Mouse (Mus musculus) heart, adult 9 months (tissue): ENCODE data around the gene Phlpp2.
"Not testable (repeated sequence)": the region's sequence is repeated elsewhere in the genome, so short reads cannot be mapped to it uniquely, and the experiment has no call there.

Experiments
- DNase-seq, 2 experiments: peaks; one replicate each; pipeline ENCODE4 v3.0.0; 2022; ENCODE audit warnings: low spot score in 2 of 2

Gene Phlpp2

DNA sequence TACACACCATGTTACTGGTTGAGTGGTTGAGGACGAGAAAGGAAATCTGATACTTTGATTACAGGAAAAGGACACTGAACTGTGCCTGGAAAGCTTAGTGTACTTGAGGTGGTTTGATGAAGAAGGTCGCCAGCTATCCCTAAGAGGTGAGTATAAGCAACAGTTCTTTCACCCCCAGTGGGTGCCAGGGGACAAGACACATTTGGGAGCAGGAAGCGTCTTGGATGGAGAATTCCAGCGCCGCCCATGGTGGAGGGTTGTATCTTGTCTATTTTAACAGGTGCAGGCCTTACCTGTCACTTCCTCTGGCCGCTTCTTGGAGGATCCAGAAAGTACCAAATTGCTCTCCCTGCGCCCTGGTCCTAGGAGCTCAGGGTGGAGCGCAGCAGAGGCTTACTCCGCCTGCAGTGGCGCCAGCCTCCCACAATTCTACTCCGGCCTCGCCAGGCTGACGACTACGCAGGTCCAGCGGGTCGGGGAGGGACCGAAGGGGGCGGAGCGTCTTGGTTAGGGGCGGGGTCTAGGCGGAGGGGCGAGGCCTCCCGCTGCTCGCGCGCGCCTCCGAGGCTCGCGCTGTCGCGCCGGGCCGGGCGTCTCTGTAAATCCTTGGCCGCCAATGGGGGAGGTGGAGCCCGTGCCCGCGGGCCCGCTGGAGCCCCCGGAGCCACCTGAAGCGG, at the start of gene Phlpp2:
Gene Phlpp2, plus strand, starts transcription at position 540 of the 677 bp plus-strand sequence.
- DNase-seq = peak; percentile 94

DNA sequence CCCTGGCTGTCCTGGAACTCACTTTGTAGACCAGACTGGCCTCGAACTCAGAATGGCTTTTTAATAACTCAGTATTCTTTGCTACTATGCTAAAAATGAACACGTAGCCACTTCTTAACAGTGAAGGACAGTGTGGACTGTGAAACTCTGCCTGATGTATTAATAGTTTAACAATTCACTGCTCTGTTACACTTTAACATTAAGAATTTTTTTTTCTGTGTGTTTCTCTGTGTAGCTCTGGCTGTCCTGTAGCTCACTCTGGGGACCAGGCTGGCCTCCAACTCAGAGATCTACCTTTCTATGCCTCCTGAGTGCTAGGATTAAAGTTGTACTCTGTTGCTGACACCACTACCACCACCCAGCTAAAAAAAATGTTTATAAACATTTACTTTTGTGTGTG, 44.8 kb upstream of the Phlpp2 start:
- no peak for DNase-seq

DNA sequence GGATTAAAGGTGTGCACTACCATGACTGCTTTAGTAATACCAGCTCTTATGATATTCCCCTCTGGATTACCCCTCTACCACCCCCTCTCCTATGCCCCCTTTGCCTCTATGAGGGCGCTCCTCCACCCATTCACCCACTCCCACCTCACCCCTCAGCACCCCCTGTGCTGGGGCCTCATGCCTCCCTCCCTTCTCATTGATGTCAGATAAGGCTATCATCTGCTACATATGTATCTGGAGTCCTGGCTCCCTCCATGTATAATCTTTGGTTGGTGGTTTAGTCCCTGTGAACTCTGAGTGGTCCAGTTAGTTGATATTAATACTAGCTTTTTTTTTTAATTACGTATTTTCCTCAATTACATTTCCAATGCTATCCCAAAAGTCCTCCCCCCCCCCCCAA, 28.5 kb upstream of the Phlpp2 start:
- DNase-seq = no peak

DNA sequence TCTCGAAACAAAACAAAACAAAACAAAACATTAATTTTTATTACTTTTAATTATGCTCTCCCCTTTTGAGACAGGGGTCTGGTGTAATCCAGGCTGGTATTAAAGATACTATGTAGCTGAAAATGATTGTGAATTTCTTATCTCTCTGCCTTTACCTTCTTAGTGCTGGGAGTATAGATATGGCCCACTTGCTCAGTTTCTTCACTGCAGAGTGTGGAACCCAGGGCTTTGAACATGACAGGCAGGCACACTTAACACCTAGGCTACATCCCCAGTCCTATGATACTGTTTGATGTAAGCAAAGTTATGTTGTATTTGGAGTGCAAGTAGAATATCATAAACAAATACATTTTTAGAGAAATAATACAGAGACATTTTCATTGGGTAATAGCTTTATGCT, 25.9 kb upstream of the Phlpp2 start:
- no peak for DNase-seq

DNA sequence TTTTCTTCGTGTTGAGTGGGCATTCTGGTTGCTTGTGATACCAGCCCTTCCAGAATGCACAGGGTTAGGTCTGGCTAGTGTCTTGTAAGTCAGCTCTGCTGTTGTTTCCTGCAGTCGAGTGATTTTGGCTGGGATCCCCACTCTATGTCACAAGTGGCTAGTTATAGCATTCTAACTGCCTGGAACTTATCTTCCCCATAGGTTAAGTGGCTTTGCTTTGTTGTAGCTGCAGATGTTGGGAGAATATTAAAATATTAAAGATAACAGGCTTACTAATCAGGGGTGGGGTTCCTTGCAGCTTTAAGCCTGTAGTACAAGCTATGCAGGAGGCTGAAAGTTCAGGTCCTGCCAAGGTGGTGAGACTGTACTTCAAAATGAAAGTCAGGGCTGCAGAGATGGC, 20.5 kb upstream of the Phlpp2 start:
- no peak for DNase-seq

DNA sequence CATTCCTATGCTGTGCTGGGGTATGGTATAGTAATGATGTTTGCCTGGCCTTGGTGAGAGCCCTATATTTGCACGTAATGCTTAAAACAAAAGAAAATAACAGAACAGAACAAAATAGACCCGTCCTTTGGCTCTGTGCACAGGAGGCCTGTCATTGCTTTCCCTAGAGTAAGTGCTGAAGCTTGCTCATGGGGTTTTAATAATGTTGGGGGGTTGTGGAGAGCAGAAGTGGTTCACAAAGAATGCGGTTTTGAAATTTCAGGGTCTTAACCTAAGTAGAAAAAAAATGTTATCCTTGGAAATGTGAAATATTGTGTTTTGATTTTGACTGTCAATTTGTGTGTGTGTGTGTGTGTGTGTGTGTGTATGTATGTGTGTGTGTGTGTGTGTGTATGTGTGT, 19.4 kb upstream of the Phlpp2 start:
- no peak for DNase-seq

DNA sequence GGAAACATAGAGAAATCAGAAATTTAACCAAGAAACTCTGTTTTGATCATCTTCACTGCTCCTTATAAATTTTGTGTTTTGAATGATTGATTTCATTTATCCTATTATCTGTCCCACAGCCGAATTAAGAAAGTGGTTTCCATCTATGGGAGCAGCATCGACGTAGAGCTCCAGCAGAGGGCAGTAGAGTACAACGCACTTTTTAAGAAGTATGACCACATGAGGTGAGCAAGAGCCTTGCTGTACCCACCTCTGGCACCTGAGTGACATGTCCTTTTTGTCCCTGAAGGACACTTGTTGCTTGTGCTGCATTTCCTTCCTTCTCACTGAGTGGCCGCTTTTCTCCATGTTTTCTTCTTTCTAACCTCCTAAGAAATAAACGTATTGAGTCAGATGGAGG, 14.9 kb upstream of the Phlpp2 start:
- peak; percentile 16 to 61 for DNase-seq

DNA sequence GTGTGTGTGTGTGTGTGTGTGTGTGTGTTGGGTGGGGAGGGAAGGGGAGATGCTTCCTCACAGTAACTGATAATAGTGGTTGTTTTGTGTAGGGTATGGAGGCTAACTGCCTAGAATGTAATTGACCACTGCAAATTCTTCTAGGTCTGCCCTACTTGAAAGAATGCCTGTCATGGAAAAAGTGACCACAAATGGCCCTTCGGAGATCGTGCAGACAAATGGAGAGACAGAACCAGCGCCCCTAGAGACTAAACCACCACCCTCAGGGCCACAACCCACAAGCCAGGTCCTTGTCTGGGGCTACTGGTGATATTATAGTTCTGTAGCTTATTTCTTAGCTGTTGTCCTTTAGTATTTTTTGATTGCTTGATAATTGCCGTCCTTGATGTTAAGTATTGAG, 13.8 kb upstream of the Phlpp2 start:
- no peak for DNase-seq

DNA sequence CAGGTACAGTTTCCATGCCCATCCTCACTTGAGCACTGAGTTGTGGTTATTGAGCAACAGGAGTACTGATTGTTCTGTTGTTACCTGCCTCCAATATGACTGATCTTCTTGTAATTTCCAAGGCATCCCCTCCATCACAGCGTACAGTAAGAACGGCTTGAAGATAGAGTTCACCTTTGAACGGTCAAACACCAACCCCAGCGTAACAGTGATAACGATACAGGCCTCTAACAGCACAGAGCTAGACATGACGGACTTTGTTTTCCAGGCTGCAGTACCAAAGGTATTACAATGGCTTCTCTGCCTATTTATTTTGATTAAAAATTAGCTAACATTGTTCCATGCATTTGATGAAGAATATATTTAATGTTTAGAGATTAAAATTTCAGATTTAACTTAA, 12.9 kb upstream of the Phlpp2 start:
- DNase-seq = no peak

DNA sequence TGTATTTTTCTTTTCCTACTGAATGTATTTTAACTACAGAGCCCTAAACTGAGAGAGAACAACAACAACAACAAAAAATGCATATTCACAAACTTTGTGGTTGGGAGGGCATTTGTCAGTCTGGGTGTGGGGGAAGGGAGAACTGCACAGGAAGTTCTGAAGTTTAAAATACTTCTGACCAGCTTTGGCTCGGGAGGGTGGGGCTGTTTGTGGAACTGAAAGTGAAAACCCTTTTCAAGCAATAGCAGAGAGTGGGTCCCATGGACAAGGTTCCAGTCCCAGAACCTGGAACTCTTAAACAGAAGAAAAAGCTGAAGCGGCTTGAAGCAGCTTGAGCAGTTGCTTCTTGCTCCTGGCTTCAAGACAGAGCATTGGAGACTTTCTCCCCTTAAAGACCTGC, 4.9 kb upstream of the Phlpp2 start:
- peak; percentile 63 to 71 for DNase-seq

DNA sequence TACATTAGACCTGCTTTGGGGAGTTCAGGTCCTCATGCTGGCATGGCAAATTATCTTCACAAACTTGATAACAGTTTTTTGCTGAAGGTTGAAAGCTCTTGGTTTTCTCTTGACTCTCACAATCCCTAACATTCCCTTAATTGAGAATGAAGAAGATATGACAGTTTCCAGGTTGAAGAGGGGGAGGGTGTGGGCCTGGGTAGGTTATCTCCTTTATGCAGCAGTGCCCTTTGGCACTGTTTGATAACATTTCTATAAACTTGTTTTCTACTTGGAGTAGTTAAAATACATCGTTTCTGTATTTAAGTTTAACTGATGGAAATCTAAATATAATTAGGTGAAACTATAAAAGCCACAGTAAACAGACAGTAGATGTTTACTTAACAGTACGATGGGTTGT, 3.5 kb upstream of the Phlpp2 start:
- no peak for DNase-seq

DNA sequence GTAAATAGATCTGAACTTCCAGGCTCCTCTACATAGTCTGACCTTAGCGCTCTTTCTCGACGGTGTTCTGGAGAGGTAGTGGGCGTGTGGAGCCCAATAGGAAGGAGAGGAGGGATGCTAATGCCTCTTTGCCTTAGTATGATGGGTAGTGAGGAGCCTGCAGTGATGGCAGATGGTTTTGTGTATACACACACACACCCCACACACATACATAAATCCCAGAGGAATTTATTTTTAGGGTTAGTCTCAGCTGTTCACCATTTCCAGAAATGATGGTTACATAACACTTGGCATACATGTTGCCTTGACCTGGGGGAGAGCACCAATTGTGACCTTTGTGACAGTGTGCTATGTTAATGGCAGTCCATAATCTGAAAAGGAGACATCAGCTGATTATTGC, 2.8 kb upstream of the Phlpp2 start:
- DNase-seq = no peak

DNA sequence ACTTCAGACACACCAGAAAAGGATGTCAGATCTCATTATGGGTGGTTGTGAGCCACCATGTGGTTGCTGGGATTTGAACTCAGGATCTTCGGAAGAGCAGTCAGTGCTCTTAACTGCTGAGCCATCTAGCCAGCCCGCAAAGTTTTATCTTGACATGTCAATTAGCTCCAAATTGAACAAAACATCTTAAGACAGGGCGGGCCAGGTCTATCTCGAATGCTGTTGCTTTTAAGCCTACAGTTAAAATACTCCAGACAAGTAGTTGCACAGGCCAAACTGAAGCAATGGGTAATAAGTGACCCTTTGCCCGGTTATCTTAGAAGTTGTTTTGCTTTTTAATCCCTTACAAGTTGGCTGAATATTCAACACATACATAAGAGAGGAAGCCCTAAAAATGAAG, 1.7 kb upstream of the Phlpp2 start:
- no peak for DNase-seq

DNA sequence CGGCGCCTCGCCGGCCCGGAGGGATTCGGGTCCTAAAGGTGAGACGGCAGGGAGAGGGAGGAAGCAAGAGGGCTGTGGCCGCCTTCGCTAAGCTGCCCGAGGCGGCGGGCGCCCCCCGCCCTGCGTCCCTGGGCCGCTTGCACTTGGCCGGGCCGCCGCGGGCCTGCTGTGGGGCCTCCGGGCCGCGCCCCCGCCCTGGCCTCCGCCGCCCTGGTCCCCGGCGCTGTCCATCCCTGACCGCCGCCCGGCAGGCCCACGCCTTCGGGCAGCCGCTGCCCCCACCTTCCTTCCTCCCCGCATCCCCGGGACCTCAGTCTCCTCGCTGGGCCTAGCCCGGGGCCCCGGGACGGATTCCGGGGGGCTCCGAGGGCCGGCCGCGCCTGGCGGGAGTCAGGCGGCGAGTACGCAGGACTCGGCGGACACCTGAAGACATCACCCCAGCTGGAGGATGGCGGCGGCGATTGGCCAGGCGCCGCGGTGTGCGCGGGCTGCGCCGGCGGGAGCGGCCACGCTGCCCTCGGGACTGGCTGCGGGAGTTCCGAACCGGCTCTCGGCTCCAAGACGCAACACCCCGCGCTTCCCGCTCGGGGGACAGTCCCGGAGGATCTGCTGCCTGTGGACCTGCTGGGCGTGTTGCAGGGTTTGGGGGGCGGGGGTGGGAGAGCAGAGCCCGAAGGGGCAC, 479 bp downstream of the Phlpp2 start:
- peak in 1 of 2 experiments; percentile 43 for DNase-seq

DNA sequence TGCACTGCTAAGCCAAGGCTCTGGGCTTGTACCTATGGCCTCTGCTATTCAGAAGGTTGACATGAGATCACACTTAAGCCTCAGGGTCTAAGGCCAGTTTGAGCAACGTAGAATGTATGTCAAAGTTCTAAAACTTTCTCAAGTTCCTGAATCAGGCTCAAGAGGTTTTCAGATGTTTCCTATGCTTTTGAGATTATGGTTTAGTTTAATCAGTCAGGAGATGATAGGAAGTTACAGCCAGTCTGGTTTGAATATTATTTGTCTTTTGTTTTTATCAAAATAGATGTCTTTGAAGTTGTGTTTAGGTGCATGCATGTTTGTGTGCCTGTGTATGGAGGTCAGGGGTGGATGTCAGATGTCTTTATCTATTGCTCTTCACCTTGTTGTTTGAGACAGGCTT, 2.7 kb downstream of the Phlpp2 start:
- DNase-seq = no peak

DNA sequence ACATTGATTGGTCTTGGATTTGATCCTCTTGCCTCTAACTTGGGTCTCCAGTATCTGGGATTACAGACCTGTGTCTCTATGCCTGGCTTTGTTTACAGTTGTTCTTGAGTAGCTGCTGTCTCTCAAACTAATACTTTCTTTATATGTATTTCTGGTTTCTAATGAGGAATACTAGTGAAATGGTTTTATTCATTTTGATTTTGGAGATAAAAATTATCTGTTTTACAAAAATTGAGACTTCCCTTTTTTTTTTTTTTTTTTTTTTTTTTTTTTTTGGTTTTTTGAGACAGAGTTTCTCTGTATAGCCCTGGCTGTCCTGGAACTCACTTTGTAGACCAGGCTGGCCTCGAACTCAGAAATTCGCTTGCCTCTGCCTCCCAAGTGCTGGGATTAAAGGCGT, 5.5 kb downstream of the Phlpp2 start:
- DNase-seq = not testable (repeated sequence)

DNA sequence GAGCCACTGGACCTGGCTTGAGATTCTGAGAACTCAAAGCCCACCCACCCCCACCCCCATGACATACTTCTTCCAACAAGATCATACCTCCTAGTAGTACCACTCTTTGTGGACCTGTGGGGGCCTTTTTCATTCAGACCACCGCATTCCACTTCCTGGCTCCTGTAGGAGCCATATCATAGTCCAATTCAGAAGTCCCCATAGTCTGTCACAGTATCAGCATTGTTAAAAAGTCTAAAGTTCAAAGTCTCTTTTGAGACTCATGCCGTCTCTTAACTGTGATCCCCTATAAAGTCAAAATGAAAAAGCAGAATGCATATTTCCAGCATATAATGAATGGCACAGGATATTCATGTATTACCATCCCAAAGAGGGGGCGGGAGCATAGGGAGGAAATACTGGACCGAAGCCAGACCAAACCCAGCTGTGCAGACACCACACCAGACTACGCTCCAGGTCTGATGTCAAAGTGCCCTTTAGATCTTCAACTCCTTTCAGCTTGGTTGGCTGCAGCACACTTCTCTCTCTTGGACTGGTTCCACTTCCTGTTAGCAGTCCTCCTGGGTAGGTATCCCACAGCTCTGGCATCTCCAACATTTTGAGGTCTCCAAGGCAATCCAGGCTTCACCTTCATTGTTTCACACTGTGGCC, 11.8 kb downstream of the Phlpp2 start:
- no peak for DNase-seq

DNA sequence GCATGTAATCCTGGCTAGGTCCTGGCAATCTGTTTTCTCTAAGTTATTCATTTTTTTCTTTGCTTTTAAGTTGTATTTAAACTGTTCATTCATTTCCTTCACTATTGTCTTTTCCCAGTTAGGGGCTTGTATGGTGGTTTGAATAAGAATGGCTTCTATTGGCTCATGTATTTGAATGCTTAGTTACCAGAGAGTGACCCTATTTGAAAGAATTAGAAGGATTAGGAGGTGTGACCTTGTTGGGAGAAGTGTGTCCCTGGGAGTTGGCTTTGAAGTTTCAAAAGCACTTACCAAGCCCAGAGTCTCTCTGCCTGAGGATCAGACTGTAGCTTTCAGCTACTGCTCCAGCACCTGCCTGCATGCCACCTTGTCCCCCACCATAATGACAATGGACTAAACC, 17.0 kb downstream of the Phlpp2 start:
- DNase-seq = no peak

DNA sequence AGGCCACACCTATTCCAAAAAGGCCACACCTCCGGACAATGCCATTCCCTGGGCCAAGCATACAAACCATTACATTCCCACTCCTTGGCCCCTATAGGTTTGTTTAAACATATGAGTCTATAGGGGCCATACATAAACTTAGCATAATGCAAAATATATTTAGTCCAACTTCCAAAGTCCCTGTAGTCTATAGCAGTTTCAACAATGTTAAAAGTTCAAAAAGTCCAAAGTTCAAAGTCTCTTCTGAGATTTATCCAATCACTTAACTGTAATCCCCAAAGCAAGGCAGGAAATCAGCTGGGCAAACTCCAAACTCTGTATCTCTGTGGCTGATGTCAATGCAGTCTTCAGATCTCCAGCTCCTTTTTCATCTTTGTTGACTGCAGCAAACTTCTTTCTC, 20.9 kb downstream of the Phlpp2 start:
- no peak for DNase-seq

DNA sequence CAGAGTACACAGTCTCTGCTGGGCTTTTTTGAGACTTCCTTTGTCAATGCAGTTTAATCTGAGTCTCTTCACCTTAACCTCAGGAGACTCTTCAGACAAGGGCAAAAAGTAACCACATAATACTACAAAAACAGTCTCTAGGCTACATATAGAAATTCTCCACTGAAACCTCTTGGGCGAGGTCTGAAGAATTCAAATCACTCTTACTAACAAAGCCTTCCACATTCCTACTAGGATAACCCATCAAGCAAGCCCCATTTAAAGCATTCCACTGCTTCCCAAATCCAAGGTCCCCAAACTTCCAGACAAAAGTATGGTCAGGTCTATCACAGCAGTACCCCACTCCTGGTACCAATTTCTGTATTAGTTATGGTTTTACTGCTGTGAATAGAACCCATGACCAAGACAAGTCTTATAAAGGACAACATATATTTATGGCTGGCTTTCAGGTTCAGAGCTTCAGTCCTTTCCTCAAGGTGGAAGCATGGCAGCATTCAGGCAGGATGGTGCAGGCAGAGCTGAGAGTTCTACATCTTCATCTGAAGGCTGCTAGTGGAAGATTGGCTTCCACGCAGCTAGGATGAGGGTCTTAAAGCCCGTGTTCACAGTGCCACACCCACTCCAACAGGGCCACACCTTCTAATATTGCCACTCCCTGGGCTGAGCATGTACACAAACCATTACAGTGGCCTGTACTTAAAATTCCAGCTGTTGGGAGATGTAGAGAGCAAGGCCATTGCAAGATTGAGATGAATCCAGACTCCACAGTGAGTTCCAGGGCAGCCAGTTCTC, 22.6 kb downstream of the Phlpp2 start:
- no peak for DNase-seq

DNA sequence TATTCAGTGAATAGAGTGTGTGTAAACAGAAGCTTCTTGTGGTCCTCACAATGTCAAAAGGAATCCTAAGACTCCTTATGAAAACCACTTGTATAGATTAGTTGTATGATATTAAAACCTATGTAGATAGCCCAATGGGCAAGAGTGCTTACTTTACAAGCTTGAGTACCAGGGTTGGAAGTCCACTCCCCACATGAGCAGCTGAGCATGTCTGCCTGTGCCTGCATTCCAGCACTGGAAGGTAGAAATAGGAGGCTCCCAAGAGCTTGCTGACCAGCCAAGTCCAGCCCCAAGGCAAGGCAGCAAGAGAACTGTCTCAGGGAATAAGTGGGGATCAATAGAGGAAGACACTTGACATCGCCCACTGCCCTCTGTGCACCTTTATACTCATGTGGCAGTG, 26.3 kb downstream of the Phlpp2 start:
- DNase-seq = no peak

DNA sequence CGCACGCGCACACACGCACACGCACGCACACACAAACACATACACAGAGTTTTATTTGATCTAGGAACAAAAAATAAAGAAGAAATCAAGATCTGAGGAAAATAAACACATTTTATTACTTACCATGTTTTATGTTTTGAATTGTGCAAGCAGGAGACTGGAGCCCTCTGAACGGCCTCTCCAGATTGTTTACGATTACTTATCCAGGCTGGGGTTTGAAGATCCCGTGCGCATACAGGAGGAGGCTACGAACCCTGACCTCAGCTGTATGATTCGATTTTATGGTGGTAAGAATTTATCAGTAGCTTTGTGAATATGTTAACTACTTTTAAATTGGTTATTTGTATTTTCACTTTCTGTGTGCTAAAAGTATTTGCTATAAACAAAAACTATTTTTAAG, 27.0 kb downstream of the Phlpp2 start:
- DNase-seq = no peak
